Mouse (Mus musculus): Measurements from ENCODE around the gene Spaca4. TPM values are rescaled to one million over a fixed set of nuclear protein-coding genes. Genes with fewer than 3 reads are reported as not detected.

Gene Spaca4
- polyA plus RNA-seq, 1 experiment from 2014 or later, result not detected

DNA sequence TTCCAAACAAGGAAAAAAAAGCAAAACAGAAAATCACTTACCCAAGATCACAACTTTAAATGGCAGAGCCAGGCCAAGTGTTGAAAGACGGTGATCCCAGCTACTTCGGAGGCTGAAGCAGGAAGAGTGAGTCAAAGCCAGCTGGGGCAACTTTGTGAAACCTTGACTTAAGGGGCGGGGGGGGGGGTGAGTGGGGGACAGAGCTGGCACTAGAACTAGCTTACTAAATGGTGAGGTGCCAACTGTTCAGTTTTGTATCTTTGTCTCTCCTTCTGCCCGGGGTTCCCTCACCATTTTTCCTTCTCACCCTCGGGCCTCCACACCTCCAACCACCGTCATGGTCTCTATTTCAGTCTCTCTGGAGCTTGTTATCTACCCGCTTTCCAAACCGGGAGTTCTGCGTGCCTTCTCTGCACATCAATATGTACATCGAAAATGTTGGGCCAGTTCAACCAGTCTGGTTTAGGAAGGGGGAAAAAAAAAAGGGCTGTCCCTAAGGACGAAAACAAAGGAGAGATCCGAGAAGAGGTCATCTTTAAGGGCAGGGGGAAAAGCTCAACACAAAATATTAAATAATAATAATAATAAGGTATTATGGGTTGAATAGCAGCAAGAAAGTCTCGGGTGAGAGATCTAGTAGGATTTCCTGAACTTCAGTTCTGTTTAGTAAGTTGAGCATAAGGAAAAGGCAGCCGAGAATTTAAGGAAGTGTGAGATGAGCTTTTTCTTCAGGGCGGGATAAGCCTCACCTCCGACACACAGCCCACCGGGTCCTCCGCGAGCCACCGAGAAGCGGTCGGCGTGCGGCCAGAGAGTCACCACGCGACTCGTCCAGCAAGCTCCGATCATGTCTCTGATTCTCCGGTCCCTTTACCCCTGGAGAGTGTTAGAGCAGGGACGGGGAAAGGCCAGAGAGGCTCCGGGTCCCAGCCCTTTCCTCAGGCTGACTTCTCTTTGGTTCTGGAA lies 8.4 kb downstream of the Spaca4 start:
- peaks cover 33% of the 10 kb centered on the region for H3K36me3 ChIP-seq (ENCODE audit: control insufficient read depth, insufficient read depth, low read length)
- H3K27ac ChIP-seq (ENCODE audit: low read length), result peak overlapping the region; percentile 86
- WGBS, result 8% methylated on average over 31 of the region's 31 CpGs
- peaks cover 35% of the 10 kb centered on the region for H3K4me1 ChIP-seq (replicated peaks; ENCODE audit: control insufficient read depth, insufficient read depth, low read length)
- H3K9me3 ChIP-seq (ENCODE audit: control insufficient read depth, low read length), result no peaks in the 10 kb centered on the region
- H3K4me3 ChIP-seq (ENCODE audit: low read length), result peak overlapping the region; percentile 73
- peak overlapping the region; percentile 88 for H3K4me2 ChIP-seq (ENCODE audit: low read depth, low read length)
- no peaks in the 10 kb centered on the region for H3K27me3 ChIP-seq (ENCODE audit: control insufficient read depth, insufficient read depth, low read depth, low read length)
- peak; percentile 15; the same call in 1 of the 2 replicates for ATAC-seq (ENCODE audit: low read depth)
- H3K9ac ChIP-seq (ENCODE audit: low read length), result peak overlapping the region; percentile 89

DNA sequence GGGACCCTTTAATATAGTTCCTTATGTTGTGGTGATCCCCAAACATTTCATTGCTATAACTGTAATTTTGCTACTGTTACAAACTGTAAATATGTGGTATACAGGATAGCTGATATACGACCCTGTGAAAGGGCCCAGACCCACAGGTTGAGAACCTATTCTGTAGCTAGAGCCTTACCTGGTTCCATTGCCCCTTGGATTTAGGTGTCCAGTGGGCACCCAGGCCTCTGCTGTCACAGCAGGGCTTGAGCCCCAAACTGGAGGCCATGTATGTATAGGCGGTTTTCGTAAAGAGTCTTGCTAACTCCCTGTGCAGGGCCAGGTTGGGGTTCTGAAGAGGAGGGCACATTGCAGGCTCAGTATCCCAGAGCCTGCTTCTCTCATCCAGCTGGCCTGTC lies 9.2 kb downstream of the Spaca4 start:
- Histone ChIP-seq H3K9me3 (ENCODE audit: control insufficient read depth, low read length) (no peaks in the 10 kb centered on the region), H3K36me3 (ENCODE audit: control insufficient read depth, insufficient read depth, low read length) (peaks cover 38% of the 10 kb centered on the region), H3K4me3 (ENCODE audit: low read length) (peak overlapping the region; percentile 73), H3K27me3 (ENCODE audit: control insufficient read depth, insufficient read depth, low read depth, low read length) (no peaks in the 10 kb centered on the region), H3K4me2 (ENCODE audit: low read depth, low read length) (peak overlapping the region; percentile 88), H3K4me1 (replicated peaks; ENCODE audit: control insufficient read depth, insufficient read depth, low read length) (peaks cover 35% of the 10 kb centered on the region), H3K9ac (ENCODE audit: low read length) (no peak overlapping the region), H3K27ac (ENCODE audit: low read length) (no peak overlapping the region)
- no peak for ATAC-seq (ENCODE audit: low read depth)
- 80% methylated on average over 3 of the region's 3 CpGs for WGBS

DNA sequence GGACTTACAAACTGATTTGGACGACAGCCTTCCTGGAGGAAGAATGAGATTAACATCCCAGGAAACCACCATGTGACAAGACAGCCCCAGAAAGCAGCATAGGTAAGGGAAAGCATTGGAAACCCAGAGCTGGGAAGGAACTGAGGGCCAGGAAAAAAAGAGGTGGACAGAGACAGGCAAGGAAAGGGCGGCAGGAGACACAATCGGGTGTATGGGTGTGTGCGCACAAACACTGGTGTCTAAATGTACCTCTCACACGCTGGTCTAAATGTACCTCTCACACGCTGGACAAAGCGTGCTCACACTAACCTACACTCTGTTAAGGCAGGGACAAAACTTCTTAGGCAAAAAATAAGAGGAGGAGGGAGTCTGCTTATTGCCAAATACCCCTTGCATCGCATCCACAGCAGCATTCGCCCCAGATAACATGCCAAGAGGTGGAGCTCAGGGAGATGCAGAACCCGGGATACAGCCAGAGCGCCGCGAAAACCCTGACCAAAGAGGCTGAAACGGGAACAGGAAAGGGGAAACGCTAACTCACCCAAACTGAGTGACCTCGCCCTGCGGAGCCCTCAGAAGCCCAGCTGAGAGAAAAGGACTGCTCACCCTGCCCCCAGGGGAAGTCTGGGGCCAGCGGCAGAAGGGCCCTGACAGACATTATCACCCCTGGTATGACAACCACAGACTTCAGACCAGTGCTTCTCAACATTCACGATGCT lies 9.7 kb downstream of the Spaca4 start:
- H3K27me3 ChIP-seq (ENCODE audit: control insufficient read depth, insufficient read depth, low read depth, low read length), result no peaks in the 10 kb centered on the region
- no peak for ATAC-seq (ENCODE audit: low read depth)
- H3K36me3 ChIP-seq (ENCODE audit: control insufficient read depth, insufficient read depth, low read length), result peaks cover 38% of the 10 kb centered on the region
- 74% methylated on average over 19 of the region's 19 CpGs for WGBS
- peak overlapping the region; percentile 7; the same call in 1 of the 2 replicates for H3K9ac ChIP-seq (ENCODE audit: low read length)
- H3K4me2 ChIP-seq (ENCODE audit: low read depth, low read length), result peak overlapping the region; percentile 44
- H3K4me1 ChIP-seq (replicated peaks; ENCODE audit: control insufficient read depth, insufficient read depth, low read length), result peaks cover 35% of the 10 kb centered on the region
- no peaks in the 10 kb centered on the region for H3K9me3 ChIP-seq (ENCODE audit: control insufficient read depth, low read length)
- H3K27ac ChIP-seq (ENCODE audit: low read length), result peak overlapping the region; percentile 23
- peak overlapping the region; percentile 64 for H3K4me3 ChIP-seq (ENCODE audit: low read length)

DNA sequence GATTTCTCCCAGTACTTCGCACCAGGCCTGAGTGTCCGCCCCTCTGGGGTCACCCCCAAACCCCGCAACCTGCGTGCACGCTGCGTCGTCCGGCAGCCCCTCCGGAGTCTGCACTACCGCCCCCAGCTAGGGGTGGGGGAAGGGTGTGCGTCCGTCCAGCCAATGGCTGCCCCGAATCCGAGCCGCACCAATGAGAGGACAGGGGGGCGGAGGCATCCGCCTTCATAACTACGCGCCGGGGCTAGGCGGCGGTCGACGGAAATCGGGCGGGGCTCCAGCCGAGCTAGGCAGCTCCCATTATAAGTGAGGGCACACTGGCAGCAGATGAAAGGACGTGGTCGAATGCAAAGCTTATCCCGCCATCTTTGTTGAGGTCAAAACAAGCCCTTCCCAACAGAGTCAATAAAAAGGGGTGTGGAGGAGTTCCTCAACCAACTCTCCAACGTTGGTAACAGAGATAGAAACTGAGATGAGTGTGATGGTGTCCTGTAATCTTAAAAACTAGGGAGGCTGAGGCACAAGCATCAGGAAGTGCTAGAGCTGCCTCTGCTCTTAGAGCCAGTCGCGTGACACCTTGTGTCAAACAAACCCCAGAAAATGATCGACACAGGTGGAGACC lies 10.4 kb downstream of the Spaca4 start, which contains the start of gene Rpl18:
Gene Rpl18, plus strand, starts transcription at position 368 of the 619 bp plus-strand sequence.
- Histone ChIP-seq H3K4me1 (replicated peaks; ENCODE audit: control insufficient read depth, insufficient read depth, low read length) (peaks cover 35% of the 10 kb centered on the region), H3K9me3 (ENCODE audit: control insufficient read depth, low read length) (no peaks in the 10 kb centered on the region), H3K4me3 (ENCODE audit: low read length) (peak within 1 kb of the TSS; percentile 64), H3K27ac (ENCODE audit: low read length) (peak within 1 kb of the TSS; percentile 53), H3K9ac (ENCODE audit: low read length) (peak within 1 kb of the TSS; percentile 74), H3K27me3 (ENCODE audit: control insufficient read depth, insufficient read depth, low read depth, low read length) (no peaks in the 10 kb centered on the region), H3K36me3 (ENCODE audit: control insufficient read depth, insufficient read depth, low read length) (peaks cover 35% of the 10 kb centered on the region), H3K4me2 (ENCODE audit: low read depth, low read length) (peak within 1 kb of the TSS; percentile 89)
- peak; percentile 93 for ATAC-seq (ENCODE audit: low read depth)
- 5% methylated on average over 34 of the region's 34 CpGs for WGBS

DNA sequence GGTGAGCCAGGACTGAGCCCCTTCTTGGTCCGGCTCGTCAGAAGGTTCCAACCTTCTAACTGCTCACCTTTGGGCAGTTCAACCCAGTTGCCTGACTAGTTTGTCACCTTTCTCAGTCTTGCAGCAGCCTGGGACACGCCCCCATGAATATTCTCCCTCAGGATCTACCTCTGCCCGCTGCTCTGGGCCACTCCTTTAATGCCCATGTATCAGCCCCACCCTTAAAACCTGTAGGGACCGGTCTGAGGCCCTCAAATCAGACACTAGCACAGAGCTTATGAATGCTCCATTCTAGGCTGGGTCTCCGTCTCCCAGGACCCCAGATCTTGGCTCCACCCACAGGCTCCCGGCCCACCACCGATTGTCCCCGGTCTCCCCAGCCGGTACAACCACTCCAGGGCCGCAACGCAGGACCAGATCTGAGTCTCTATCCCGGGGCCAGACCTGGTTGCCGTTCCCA lies 11.0 kb downstream of the Spaca4 start:
- H3K9ac ChIP-seq (ENCODE audit: low read length), result peak overlapping the region; percentile 74
- no peaks in the 10 kb centered on the region for H3K27me3 ChIP-seq (ENCODE audit: control insufficient read depth, insufficient read depth, low read depth, low read length)
- peaks cover 33% of the 10 kb centered on the region for H3K4me1 ChIP-seq (replicated peaks; ENCODE audit: control insufficient read depth, insufficient read depth, low read length)
- ATAC-seq (ENCODE audit: low read depth), result peak; percentile 39
- H3K9me3 ChIP-seq (ENCODE audit: control insufficient read depth, low read length), result no peaks in the 10 kb centered on the region
- peak overlapping the region; percentile 64 for H3K4me3 ChIP-seq (ENCODE audit: low read length)
- H3K27ac ChIP-seq (ENCODE audit: low read length), result peak overlapping the region; percentile 53
- 10% methylated on average over 14 of the region's 14 CpGs for WGBS
- peak overlapping the region; percentile 89 for H3K4me2 ChIP-seq (ENCODE audit: low read depth, low read length)
- peaks cover 30% of the 10 kb centered on the region for H3K36me3 ChIP-seq (ENCODE audit: control insufficient read depth, insufficient read depth, low read length)

DNA sequence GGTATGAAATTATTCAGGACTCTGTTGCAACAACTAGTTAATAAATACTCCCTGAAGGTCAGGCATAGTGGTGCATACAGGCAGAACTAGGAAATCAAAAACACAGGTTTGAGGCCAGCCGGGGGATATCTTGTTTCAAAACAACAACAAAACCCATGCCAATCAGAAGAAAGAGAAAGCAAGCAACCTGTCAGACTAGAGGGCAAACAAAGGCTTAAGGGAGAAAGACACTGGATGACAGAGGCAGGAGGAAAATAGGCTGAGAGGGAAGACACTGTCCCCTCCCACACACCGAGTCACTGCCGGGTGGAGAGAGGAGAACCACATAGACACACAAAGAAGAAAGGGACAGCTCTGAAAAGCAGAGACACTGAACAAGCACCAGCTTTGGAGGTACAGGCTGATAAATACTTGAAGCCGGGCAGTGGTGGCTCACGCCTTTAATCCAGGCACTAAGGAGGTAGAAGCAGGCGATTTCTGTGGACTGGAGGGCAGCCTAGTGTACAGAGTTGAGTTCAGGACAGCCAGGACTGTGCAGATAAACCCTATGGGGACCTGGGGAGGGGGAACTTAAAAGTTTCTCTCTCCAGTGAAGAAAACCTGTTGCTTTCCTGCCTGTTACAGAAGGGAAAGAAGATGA lies 11.6 kb downstream of the Spaca4 start:
- Histone ChIP-seq H3K9ac (ENCODE audit: low read length) (peak overlapping the region; percentile 74), H3K4me3 (ENCODE audit: low read length) (peak overlapping the region; percentile 64), H3K9me3 (ENCODE audit: control insufficient read depth, low read length) (no peaks in the 10 kb centered on the region), H3K4me1 (replicated peaks; ENCODE audit: control insufficient read depth, insufficient read depth, low read length) (peaks cover 27% of the 10 kb centered on the region), H3K27me3 (ENCODE audit: control insufficient read depth, insufficient read depth, low read depth, low read length) (no peaks in the 10 kb centered on the region), H3K27ac (ENCODE audit: low read length) (peak overlapping the region; percentile 53; the same call in 1 of the 2 replicates), H3K4me2 (ENCODE audit: low read depth, low read length) (peak overlapping the region; percentile 89), H3K36me3 (ENCODE audit: control insufficient read depth, insufficient read depth, low read length) (peaks cover 26% of the 10 kb centered on the region)
- no peak for ATAC-seq (ENCODE audit: low read depth)
- WGBS, result 76% methylated on average over 6 of the region's 6 CpGs

DNA sequence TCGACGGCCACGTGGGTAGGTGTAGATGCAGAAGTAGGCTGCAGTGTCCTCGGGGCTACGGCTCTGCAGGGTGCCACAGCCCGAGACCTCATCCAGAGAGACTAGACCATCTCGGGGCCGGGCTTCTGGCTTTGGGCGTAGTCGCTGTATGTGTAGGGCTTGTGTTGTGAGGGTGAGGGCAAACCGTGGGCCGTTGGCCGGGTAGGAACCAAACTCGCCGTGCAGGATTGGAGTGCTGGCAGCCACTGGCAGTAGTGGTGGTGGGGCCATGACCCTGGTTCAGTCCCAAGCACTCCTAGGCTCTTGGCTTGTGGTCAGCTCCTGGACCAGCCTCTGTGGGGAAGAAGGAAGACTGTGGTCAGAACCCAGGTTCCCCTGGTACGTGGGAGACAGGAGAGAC lies 12.2 kb downstream of the Spaca4 start:
- no peak for ATAC-seq (ENCODE audit: low read depth)
- Histone ChIP-seq H3K9ac (ENCODE audit: low read length) (no peak overlapping the region), H3K4me3 (ENCODE audit: low read length) (no peak overlapping the region), H3K27me3 (ENCODE audit: control insufficient read depth, insufficient read depth, low read depth, low read length) (no peaks in the 10 kb centered on the region), H3K27ac (ENCODE audit: low read length) (no peak overlapping the region), H3K9me3 (ENCODE audit: control insufficient read depth, low read length) (no peaks in the 10 kb centered on the region), H3K4me2 (ENCODE audit: low read depth, low read length) (no peak overlapping the region), H3K36me3 (ENCODE audit: control insufficient read depth, insufficient read depth, low read length) (peaks cover 26% of the 10 kb centered on the region), H3K4me1 (replicated peaks; ENCODE audit: control insufficient read depth, insufficient read depth, low read length) (peaks cover 30% of the 10 kb centered on the region)
- WGBS, result 90% methylated on average over 16 of the region's 16 CpGs

DNA sequence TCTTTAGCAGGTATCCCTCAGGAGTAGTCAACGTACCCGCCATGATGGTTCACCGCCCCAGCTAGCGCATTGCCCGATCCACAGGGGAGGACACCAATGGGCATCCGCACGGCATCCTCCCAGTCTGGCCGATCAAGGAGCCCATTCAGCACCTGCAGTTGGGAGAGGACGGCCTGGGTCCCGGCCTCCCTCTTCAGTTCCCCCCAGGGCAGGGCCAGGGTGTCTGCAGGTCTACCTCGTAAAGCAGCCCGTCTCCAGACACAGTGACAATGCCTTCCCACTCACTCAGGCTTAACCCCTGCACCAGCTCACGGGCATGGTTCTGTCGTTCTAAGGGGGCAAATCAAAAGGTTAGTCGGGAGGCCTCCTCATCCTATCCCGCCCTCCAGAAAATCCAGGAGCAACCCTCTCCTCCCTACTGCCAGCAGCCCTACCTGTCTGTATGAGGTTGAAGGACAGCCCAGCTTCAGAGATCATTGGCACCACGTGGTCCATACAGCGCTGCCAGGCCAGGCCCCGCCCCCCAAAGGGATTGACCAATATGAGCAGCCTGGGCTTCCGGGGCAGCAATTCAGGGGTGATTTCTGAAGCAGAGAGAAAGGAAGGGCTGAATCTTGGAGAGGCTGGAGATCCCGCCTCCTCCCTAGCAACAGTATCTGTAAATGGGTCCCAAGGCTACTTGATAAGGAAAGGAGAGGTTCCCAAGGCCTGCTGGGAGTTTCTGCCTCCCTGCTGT lies 13.4 kb downstream of the Spaca4 start:
- H3K36me3 ChIP-seq (ENCODE audit: control insufficient read depth, insufficient read depth, low read length), result peaks cover 26% of the 10 kb centered on the region
- H3K9me3 ChIP-seq (ENCODE audit: control insufficient read depth, low read length), result no peaks in the 10 kb centered on the region
- H3K4me1 ChIP-seq (replicated peaks; ENCODE audit: control insufficient read depth, insufficient read depth, low read length), result peaks cover 42% of the 10 kb centered on the region
- H3K4me3 ChIP-seq (ENCODE audit: low read length), result no peak overlapping the region
- no peaks in the 10 kb centered on the region for H3K27me3 ChIP-seq (ENCODE audit: control insufficient read depth, insufficient read depth, low read depth, low read length)
- no peak overlapping the region for H3K9ac ChIP-seq (ENCODE audit: low read length)
- H3K27ac ChIP-seq (ENCODE audit: low read length), result no peak overlapping the region
- ATAC-seq (ENCODE audit: low read depth), result no peak
- no peak overlapping the region for H3K4me2 ChIP-seq (ENCODE audit: low read depth, low read length)
- 79% methylated on average over 21 of the region's 21 CpGs for whole genome bisulfite sequencing
